In the genomic region with DNA sequence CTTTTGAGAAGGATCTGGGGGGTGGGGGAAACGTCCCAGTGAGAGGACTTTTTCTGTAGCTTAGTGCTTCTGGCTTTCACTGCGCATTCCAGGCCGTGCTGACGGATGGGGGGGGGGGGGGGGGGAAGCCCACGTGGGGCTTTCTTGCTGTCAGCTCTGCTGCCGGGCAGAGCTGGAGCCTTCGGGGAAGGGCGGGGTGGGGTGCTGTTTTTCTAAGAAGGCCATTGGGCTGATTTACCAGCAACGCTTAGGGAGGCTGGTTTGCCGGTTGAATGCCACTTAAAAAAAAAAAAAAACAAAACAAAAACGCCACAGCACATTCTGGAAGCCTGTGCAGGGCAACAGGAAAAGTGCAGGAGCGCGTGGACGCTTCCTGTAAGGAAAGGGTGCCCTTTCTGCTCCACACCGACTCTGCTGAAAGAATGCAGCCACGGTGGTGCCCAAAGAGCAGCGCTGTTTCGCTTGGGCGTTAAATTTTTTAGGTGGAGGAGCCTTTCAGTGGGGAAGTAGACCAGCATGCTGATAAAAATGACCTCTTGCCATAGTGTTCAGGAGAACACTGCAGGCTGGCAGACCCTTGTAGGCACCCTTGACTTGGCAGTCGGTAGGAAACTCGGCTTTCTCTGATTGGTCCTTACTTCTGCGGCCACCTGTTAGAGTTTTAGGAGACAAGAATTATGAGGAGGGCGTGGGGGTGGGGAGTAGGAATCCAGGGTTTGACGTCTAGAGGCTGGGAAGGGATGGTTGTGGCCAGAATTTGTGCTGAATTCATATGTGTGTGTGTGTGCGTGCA, we compare ENCODE assay signal across 8 mouse cellular contexts. TPM values are rescaled to one million over a fixed set of nuclear protein-coding genes. Genes with fewer than 3 reads are reported as not detected.
A peak's percentile ranks its signal among the peaks of the same experiment; 100 is the strongest.
DNase-seq lines count a peak whose midpoint lies in the region; ATAC-seq and TF ChIP-seq lines count a peak whose summit lies in the region.

No protein-coding gene starts in this region.

- 9% methylated on average over 25 of the region's 25 CpGs for WGBS in spleen, adult 2 months
- 5% methylated on average over 24 of the region's 25 CpGs for WGBS in embryonic facial prominence, embryonic 11.5 days
- WGBS in hindbrain, embryonic 13.5 days: 8% methylated on average over 22 of the region's 25 CpGs
- WGBS in liver, embryonic 11.5 days: 5% methylated on average over 25 of the region's 25 CpGs
- 5% methylated on average over 24 of the region's 25 CpGs for WGBS in neural tube, embryonic 11.5 days

- no peak overlapping the region for H3K9ac ChIP-seq in embryonic facial prominence, embryonic 11.5 days (replicated peaks; ENCODE audit: low read length)
- peak overlapping the region; percentile 13; the same call in 1 of the 2 replicates for H3K9ac ChIP-seq in hindbrain, embryonic 13.5 days
- peak overlapping the region; percentile 71 for H3K9ac ChIP-seq in liver, embryonic 11.5 days (ENCODE audit: low read depth, low read length)
- 0 out of 2 replicates have a peak overlapping the region, but pooled peaks have one; percentile 2 for H3K9ac ChIP-seq in neural tube, embryonic 11.5 days (ENCODE audit: low read length)

- TF ChIP-seq POLR2A in spleen, adult 2 months (IDR thresholded peaks at IDR 0.05; ENCODE audit: low read depth, low read length): no peak

- DNase-seq in spleen, adult 2 months (ENCODE audit: low read depth in 1 of 2, low spot score in 2 of 2): no peak
- DNase-seq in spleen, adult 18-20 months: no peak
- peak; percentile 70 for DNase-seq in embryonic facial prominence, embryonic 11.5 days (ENCODE audit: low spot score)
- DNase-seq in liver, embryonic 11.5 days (ENCODE audit: low spot score): peak; percentile 78
- peak; percentile 72 for DNase-seq in neural tube, embryonic 11.5 days (ENCODE audit: low spot score)
- no peak for DNase-seq in layer of hippocampus, postnatal 14 days (ENCODE audit: low spot score in 2 of 2)

- H3K27ac ChIP-seq in spleen, adult 2 months (ENCODE audit: insufficient read depth, low read length): no peak overlapping the region
- H3K27ac ChIP-seq in embryonic facial prominence, embryonic 11.5 days (replicated peaks; ENCODE audit: low read depth, low read length): 0 out of 2 replicates have a peak overlapping the region, but pooled peaks have one; percentile 28
- H3K27ac ChIP-seq in hindbrain, embryonic 13.5 days: peak overlapping the region; percentile 92
- H3K27ac ChIP-seq in liver, embryonic 11.5 days (ENCODE audit: low read depth, low read length): peak overlapping the region; percentile 88
- peak overlapping the region; percentile 85 for H3K27ac ChIP-seq in neural tube, embryonic 11.5 days (ENCODE audit: low read depth, low read length)

- ATAC-seq in embryonic facial prominence, embryonic 11.5 days (replicated peaks; ENCODE audit: insufficient number of reproducible peaks, low FRiP score, low TSS enrichment, low read depth): no peak
- no peak for ATAC-seq in hindbrain, embryonic 13.5 days (ENCODE audit: low FRiP score)
- ATAC-seq in liver, embryonic 11.5 days (replicated peaks; ENCODE audit: low FRiP score): peak; percentile 44
- no peak; the same call in 1 of the 2 replicates for ATAC-seq in neural tube, embryonic 11.5 days (ENCODE audit: insufficient read depth, low FRiP score, low TSS enrichment)
- ATAC-seq in megakaryocyte-erythroid progenitor cell, adult 5-6 weeks (replicated peaks; ENCODE audit: low FRiP score, low TSS enrichment, poor library complexity, severe bottlenecking): no peak

- H3K4me3 ChIP-seq in spleen, adult 2 months (ENCODE audit: extremely low read depth, insufficient read depth, insufficient read length): peak overlapping the region; percentile 12; the same call in 1 of the 2 replicates
- H3K4me3 ChIP-seq in embryonic facial prominence, embryonic 11.5 days (ENCODE audit: low read depth, low read length): no peak overlapping the region
- H3K4me3 ChIP-seq in hindbrain, embryonic 13.5 days: peak overlapping the region; percentile 52
- peak overlapping the region; percentile 78 for H3K4me3 ChIP-seq in liver, embryonic 11.5 days (ENCODE audit: low read depth, low read length)
- peak overlapping the region; percentile 73 for H3K4me3 ChIP-seq in neural tube, embryonic 11.5 days (ENCODE audit: low read depth, low read length)

- no peaks in the 10 kb centered on the region for H3K36me3 ChIP-seq in spleen, adult 2 months (ENCODE audit: control insufficient read depth, insufficient read depth, low read length)
- H3K36me3 ChIP-seq in embryonic facial prominence, embryonic 11.5 days (replicated peaks; ENCODE audit: control insufficient read depth, insufficient read depth, low read depth, low read length): no peaks in the 10 kb centered on the region
- H3K36me3 ChIP-seq in hindbrain, embryonic 13.5 days: no peaks in the 10 kb centered on the region
- H3K36me3 ChIP-seq in liver, embryonic 11.5 days (ENCODE audit: control insufficient read depth, insufficient read depth, low read length): no peaks in the 10 kb centered on the region
- no peaks in the 10 kb centered on the region for H3K36me3 ChIP-seq in neural tube, embryonic 11.5 days (ENCODE audit: control insufficient read depth, insufficient read depth, low read length)

- H3K4me1 ChIP-seq in spleen, adult 2 months (ENCODE audit: control insufficient read depth, insufficient read depth, insufficient read length): peaks cover 13% of the 10 kb centered on the region; the same call in 1 of the 2 replicates
- peaks cover 14% of the 10 kb centered on the region for H3K4me1 ChIP-seq in embryonic facial prominence, embryonic 11.5 days (ENCODE audit: control insufficient read depth, insufficient read depth, low read length)
- peaks cover 55% of the 10 kb centered on the region for H3K4me1 ChIP-seq in hindbrain, embryonic 13.5 days (replicated peaks)
- peaks cover 46% of the 10 kb centered on the region for H3K4me1 ChIP-seq in liver, embryonic 11.5 days (replicated peaks; ENCODE audit: control insufficient read depth, insufficient read depth, low read length)
- peaks cover 16% of the 10 kb centered on the region for H3K4me1 ChIP-seq in neural tube, embryonic 11.5 days (ENCODE audit: control insufficient read depth, insufficient read depth, low read length)

- peak overlapping the region; percentile 90 for H3K4me2 ChIP-seq in embryonic facial prominence, embryonic 11.5 days (ENCODE audit: low read depth, low read length)
- peak overlapping the region; percentile 88 for H3K4me2 ChIP-seq in hindbrain, embryonic 13.5 days
- peak overlapping the region; percentile 83 for H3K4me2 ChIP-seq in liver, embryonic 11.5 days
- H3K4me2 ChIP-seq in neural tube, embryonic 11.5 days (ENCODE audit: low read depth): peak overlapping the region; percentile 83

- no peaks in the 10 kb centered on the region for H3K9me3 ChIP-seq in embryonic facial prominence, embryonic 11.5 days (replicated peaks; ENCODE audit: control insufficient read depth, low read length)
- no peaks in the 10 kb centered on the region for H3K9me3 ChIP-seq in hindbrain, embryonic 13.5 days
- no peaks in the 10 kb centered on the region for H3K9me3 ChIP-seq in liver, embryonic 11.5 days (ENCODE audit: control insufficient read depth, low read length)
- H3K9me3 ChIP-seq in neural tube, embryonic 11.5 days (ENCODE audit: control insufficient read depth, low read length): no peaks in the 10 kb centered on the region

- H3K27me3 ChIP-seq in spleen, adult 2 months (ENCODE audit: control insufficient read depth, insufficient read depth, low read length): no peaks in the 10 kb centered on the region
- H3K27me3 ChIP-seq in embryonic facial prominence, embryonic 11.5 days (ENCODE audit: control insufficient read depth, insufficient read depth, low read length): peaks cover 5% of the 10 kb centered on the region
- H3K27me3 ChIP-seq in hindbrain, embryonic 13.5 days: peaks cover 30% of the 10 kb centered on the region
- no peaks in the 10 kb centered on the region for H3K27me3 ChIP-seq in liver, embryonic 11.5 days (replicated peaks; ENCODE audit: control insufficient read depth, insufficient read depth, low read length)
- peaks cover 11% of the 10 kb centered on the region for H3K27me3 ChIP-seq in neural tube, embryonic 11.5 days (ENCODE audit: control insufficient read depth, insufficient read depth, low read length)

- no peak for TF ChIP-seq CTCF in spleen, adult 2 months (IDR thresholded peaks at IDR 0.05; ENCODE audit: extremely low read depth, insufficient read depth, insufficient read length, insufficient replicate concordance)

RNA-seq across cellular contexts. Expression of a gene that starts 3.0 kb away (rescaled TPM):
- polyA plus RNA-seq in spleen, adult 2 months (2012; rRNA removed): 14.6 and 19.8 TPM in 2 replicates
- 57.1 and 62.0 TPM in 2 replicates for polyA plus RNA-seq in embryonic facial prominence, embryonic 11.5 days (2014; fragmentation: Nextera tagmentation; extraction: Ambion mirVana)
- 113 and 116 TPM in 2 replicates for polyA plus RNA-seq in hindbrain, embryonic 13.5 days (2015; fragmentation: Nextera tagmentation; extraction: Ambion mirVana)
- polyA plus RNA-seq in liver, embryonic 11.5 days (2014; fragmentation: Nextera tagmentation; extraction: Ambion mirVana): 29.4 and 30.4 TPM in 2 replicates
- 149 and 170 TPM in 2 replicates for polyA plus RNA-seq in neural tube, embryonic 11.5 days (2014; fragmentation: Nextera tagmentation; extraction: Ambion mirVana)
- total RNA-seq in megakaryocyte-erythroid progenitor cell, adult 5-6 weeks (2014; fragmentation: Nextera tagmentation): 3.4 and 6.4 TPM in 2 replicates
- 11.5 and 12.9 TPM in 2 replicates for total RNA-seq in megakaryocyte-erythroid progenitor cell, adult 5-6 weeks (2017)
- 10 to 100 TPM; 24.0 to 27.8 TPM for total RNA-seq in layer of hippocampus, postnatal 14 days (2021)

RNA-seq across cellular contexts. Expression of a gene that starts 55.9 kb away (rescaled TPM):
- 77.0 and 103 TPM in 2 replicates for polyA plus RNA-seq in spleen, adult 2 months (2012; rRNA removed)
- polyA plus RNA-seq in embryonic facial prominence, embryonic 11.5 days (2014; fragmentation: Nextera tagmentation; extraction: Ambion mirVana): 5.4 and 6.7 TPM in 2 replicates
- 10.5 and 10.9 TPM in 2 replicates for polyA plus RNA-seq in hindbrain, embryonic 13.5 days (2015; fragmentation: Nextera tagmentation; extraction: Ambion mirVana)
- polyA plus RNA-seq in liver, embryonic 11.5 days (2014; fragmentation: Nextera tagmentation; extraction: Ambion mirVana): 18.6 and 21.7 TPM in 2 replicates
- polyA plus RNA-seq in neural tube, embryonic 11.5 days (2014; fragmentation: Nextera tagmentation; extraction: Ambion mirVana): 6.7 and 7.4 TPM in 2 replicates
- total RNA-seq in megakaryocyte-erythroid progenitor cell, adult 5-6 weeks (2014; fragmentation: Nextera tagmentation): 38.5 and 38.8 TPM in 2 replicates
- total RNA-seq in megakaryocyte-erythroid progenitor cell, adult 5-6 weeks (2017): 16.0 and 18.0 TPM in 2 replicates
- 100 to 1,000 TPM; 154 to 165 TPM for total RNA-seq in layer of hippocampus, postnatal 14 days (2021)

Comparison
In these comparisons a context has a peak if more than half of its experiments do, and no peak if none do; other contexts are left out.
1. DNase-seq: peak in embryonic facial prominence, embryonic 11.5 days (single experiment), liver, embryonic 11.5 days (single experiment) and neural tube, embryonic 11.5 days (single experiment); none in spleen, adult 2 months (0 of 2), spleen, adult 18-20 months (0 of 2) and layer of hippocampus, postnatal 14 days (0 of 2).
2. Peak in every context shown above with its lines, with median percentiles within 50 percentile points of each other: H3K4me2 ChIP-seq.